Mouse (Mus musculus): ENCODE measurements around the gene Sh2b2. TPM values are rescaled to one million over a fixed set of nuclear protein-coding genes. Genes with fewer than 3 reads are reported as not detected.
A peak's percentile ranks its signal among the peaks of the same experiment; 100 is the strongest.

The Sh2b2 gene
- polyA plus RNA-seq, 1 experiment from 2014 or later: 4.6 TPM

- ATAC-seq (replicated peaks; ENCODE audit: low FRiP score) (no peak), DNase-seq (ENCODE audit: low spot score) (no peak)
- Histone ChIP-seq H3K9me3 (ENCODE audit: control insufficient read depth, low read length) (no peaks in the 10 kb centered on the region), H3K27ac (ENCODE audit: low read depth, low read length) (no peak overlapping the region), H3K27me3 (replicated peaks; ENCODE audit: control insufficient read depth, insufficient read depth, low read length) (no peaks in the 10 kb centered on the region), H3K4me1 (replicated peaks; ENCODE audit: control insufficient read depth, insufficient read depth, low read length) (no peaks in the 10 kb centered on the region), H3K36me3 (ENCODE audit: control insufficient read depth, insufficient read depth, low read length) (peaks cover 29% of the 10 kb centered on the region), H3K4me2 (no peak overlapping the region), H3K4me3 (ENCODE audit: low read depth, low read length) (no peak overlapping the region), H3K9ac (ENCODE audit: low read depth, low read length) (no peak overlapping the region)
- WGBS: 89% methylated on average over 43 of the region's 43 CpGs
These were observed 28.4 kb upstream of the Sh2b2 start for GRCm38 (mm10) chr5:136274739-136275138.

GRCm38 (mm10) chr5:136269937-136270336 lies 23.6 kb upstream of the Sh2b2 start:
- Histone ChIP-seq H3K4me1 (replicated peaks; ENCODE audit: control insufficient read depth, insufficient read depth, low read length) (no peaks in the 10 kb centered on the region), H3K4me3 (ENCODE audit: low read depth, low read length) (no peak overlapping the region), H3K9me3 (ENCODE audit: control insufficient read depth, low read length) (no peaks in the 10 kb centered on the region), H3K9ac (ENCODE audit: low read depth, low read length) (no peak overlapping the region), H3K27me3 (replicated peaks; ENCODE audit: control insufficient read depth, insufficient read depth, low read length) (no peaks in the 10 kb centered on the region), H3K4me2 (no peak overlapping the region), H3K27ac (ENCODE audit: low read depth, low read length) (no peak overlapping the region), H3K36me3 (ENCODE audit: control insufficient read depth, insufficient read depth, low read length) (peaks cover 10% of the 10 kb centered on the region; the same call in 1 of the 2 replicates)
- no peak for DNase-seq (ENCODE audit: low spot score)
- 90% methylated on average over 4 of the region's 4 CpGs for WGBS
- ATAC-seq (replicated peaks; ENCODE audit: low FRiP score): no peak

GRCm38 (mm10) chr5:136266077-136266476 lies 19.7 kb upstream of the Sh2b2 start:
- DNase-seq (ENCODE audit: low spot score): no peak
- H3K27ac ChIP-seq (ENCODE audit: low read depth, low read length): no peak overlapping the region
- H3K4me2 ChIP-seq: no peak overlapping the region
- no peaks in the 10 kb centered on the region for H3K27me3 ChIP-seq (replicated peaks; ENCODE audit: control insufficient read depth, insufficient read depth, low read length)
- no peak overlapping the region for H3K9ac ChIP-seq (ENCODE audit: low read depth, low read length)
- H3K4me1 ChIP-seq (replicated peaks; ENCODE audit: control insufficient read depth, insufficient read depth, low read length): no peaks in the 10 kb centered on the region
- H3K4me3 ChIP-seq (ENCODE audit: low read depth, low read length): no peak overlapping the region
- H3K9me3 ChIP-seq (ENCODE audit: control insufficient read depth, low read length): no peaks in the 10 kb centered on the region
- 68% methylated on average over 7 of the region's 7 CpGs for WGBS
- no peaks in the 10 kb centered on the region for H3K36me3 ChIP-seq (ENCODE audit: control insufficient read depth, insufficient read depth, low read length)
- no peak for ATAC-seq (replicated peaks; ENCODE audit: low FRiP score)

GRCm38 (mm10) chr5:136263342-136263741 lies 17.0 kb upstream of the Sh2b2 start:
- H3K4me2 ChIP-seq: no peak overlapping the region
- DNase-seq (ENCODE audit: low spot score) (no peak), ATAC-seq (replicated peaks; ENCODE audit: low FRiP score) (no peak)
- H3K9me3 ChIP-seq (ENCODE audit: control insufficient read depth, low read length): no peaks in the 10 kb centered on the region
- H3K36me3 ChIP-seq (ENCODE audit: control insufficient read depth, insufficient read depth, low read length): no peaks in the 10 kb centered on the region
- H3K9ac ChIP-seq (ENCODE audit: low read depth, low read length): no peak overlapping the region
- 82% methylated on average over 4 of the region's 4 CpGs for WGBS
- H3K4me1 ChIP-seq (replicated peaks; ENCODE audit: control insufficient read depth, insufficient read depth, low read length): no peaks in the 10 kb centered on the region
- no peak overlapping the region for H3K27ac ChIP-seq (ENCODE audit: low read depth, low read length)
- no peaks in the 10 kb centered on the region for H3K27me3 ChIP-seq (replicated peaks; ENCODE audit: control insufficient read depth, insufficient read depth, low read length)
- H3K4me3 ChIP-seq (ENCODE audit: low read depth, low read length): no peak overlapping the region

GRCm38 (mm10) chr5:136258919-136259318 lies 12.6 kb upstream of the Sh2b2 start:
- H3K4me3 ChIP-seq (ENCODE audit: low read depth, low read length): no peak overlapping the region
- no peak overlapping the region for H3K9ac ChIP-seq (ENCODE audit: low read depth, low read length)
- DNase-seq (ENCODE audit: low spot score) (peak; percentile 69), ATAC-seq (replicated peaks; ENCODE audit: low FRiP score) (no peak)
- WGBS: 36% methylated on average over 6 of the region's 6 CpGs
- H3K9me3 ChIP-seq (ENCODE audit: control insufficient read depth, low read length): no peaks in the 10 kb centered on the region
- H3K36me3 ChIP-seq (ENCODE audit: control insufficient read depth, insufficient read depth, low read length): no peaks in the 10 kb centered on the region
- no peak overlapping the region for H3K27ac ChIP-seq (ENCODE audit: low read depth, low read length)
- H3K27me3 ChIP-seq (replicated peaks; ENCODE audit: control insufficient read depth, insufficient read depth, low read length): no peaks in the 10 kb centered on the region
- no peaks in the 10 kb centered on the region for H3K4me1 ChIP-seq (replicated peaks; ENCODE audit: control insufficient read depth, insufficient read depth, low read length)
- no peak overlapping the region for H3K4me2 ChIP-seq

GRCm38 (mm10) chr5:136252899-136253298 lies 6.5 kb upstream of the Sh2b2 start:
- DNase-seq (ENCODE audit: low spot score) (peak; percentile 79), ATAC-seq (replicated peaks; ENCODE audit: low FRiP score) (peak; percentile 60)
- Histone ChIP-seq H3K27me3 (replicated peaks; ENCODE audit: control insufficient read depth, insufficient read depth, low read length) (no peaks in the 10 kb centered on the region), H3K27ac (ENCODE audit: low read depth, low read length) (no peak overlapping the region), H3K9me3 (ENCODE audit: control insufficient read depth, low read length) (no peaks in the 10 kb centered on the region), H3K9ac (ENCODE audit: low read depth, low read length) (no peak overlapping the region), H3K36me3 (ENCODE audit: control insufficient read depth, insufficient read depth, low read length) (no peaks in the 10 kb centered on the region), H3K4me3 (ENCODE audit: low read depth, low read length) (no peak overlapping the region), H3K4me1 (replicated peaks; ENCODE audit: control insufficient read depth, insufficient read depth, low read length) (no peaks in the 10 kb centered on the region), H3K4me2 (no peak overlapping the region)
- 11% methylated on average over 17 of the region's 17 CpGs for WGBS

GRCm38 (mm10) chr5:136251004-136251403 lies 4.6 kb upstream of the Sh2b2 start:
- no peak for DNase-seq (ENCODE audit: low spot score)
- H3K27ac ChIP-seq (ENCODE audit: low read depth, low read length): no peak overlapping the region
- no peaks in the 10 kb centered on the region for H3K9me3 ChIP-seq (ENCODE audit: control insufficient read depth, low read length)
- ATAC-seq (replicated peaks; ENCODE audit: low FRiP score): no peak
- no peak overlapping the region for H3K4me3 ChIP-seq (ENCODE audit: low read depth, low read length)
- H3K36me3 ChIP-seq (ENCODE audit: control insufficient read depth, insufficient read depth, low read length): no peaks in the 10 kb centered on the region
- H3K4me2 ChIP-seq: no peak overlapping the region
- WGBS: 46% methylated on average over 7 of the region's 7 CpGs
- H3K27me3 ChIP-seq (replicated peaks; ENCODE audit: control insufficient read depth, insufficient read depth, low read length): no peaks in the 10 kb centered on the region
- H3K4me1 ChIP-seq (replicated peaks; ENCODE audit: control insufficient read depth, insufficient read depth, low read length): no peaks in the 10 kb centered on the region
- no peak overlapping the region for H3K9ac ChIP-seq (ENCODE audit: low read depth, low read length)

- Histone ChIP-seq H3K9ac (ENCODE audit: low read depth, low read length) (no peak overlapping the region), H3K27me3 (replicated peaks; ENCODE audit: control insufficient read depth, insufficient read depth, low read length) (peaks cover 7% of the 10 kb centered on the region; the same call in 1 of the 2 replicates), H3K9me3 (ENCODE audit: control insufficient read depth, low read length) (no peaks in the 10 kb centered on the region), H3K4me2 (no peak overlapping the region), H3K4me3 (ENCODE audit: low read depth, low read length) (no peak overlapping the region), H3K27ac (ENCODE audit: low read depth, low read length) (no peak overlapping the region), H3K36me3 (ENCODE audit: control insufficient read depth, insufficient read depth, low read length) (no peaks in the 10 kb centered on the region), H3K4me1 (replicated peaks; ENCODE audit: control insufficient read depth, insufficient read depth, low read length) (no peaks in the 10 kb centered on the region; the same call in 1 of the 2 replicates)
- WGBS: 58% methylated on average over 6 of the region's 6 CpGs
- DNase-seq (ENCODE audit: low spot score) (no peak), ATAC-seq (replicated peaks; ENCODE audit: low FRiP score) (no peak)
These were observed 2.1 kb upstream of the Sh2b2 start for GRCm38 (mm10) chr5:136248441-136248840.

GRCm38 (mm10) chr5:136245541-136246451 lies 560 bp downstream of the Sh2b2 start:
- ATAC-seq (replicated peaks; ENCODE audit: low FRiP score) (0 out of 2 replicates have a peak, but pooled peaks have one; percentile 22), DNase-seq (ENCODE audit: low spot score) (no peak)
- Histone ChIP-seq H3K27me3 (replicated peaks; ENCODE audit: control insufficient read depth, insufficient read depth, low read length) (peaks cover 7% of the 10 kb centered on the region; the same call in 1 of the 2 replicates), H3K4me2 (peak overlapping the region; percentile 95), H3K27ac (ENCODE audit: low read depth, low read length) (no peak overlapping the region), H3K9ac (ENCODE audit: low read depth, low read length) (no peak overlapping the region), H3K36me3 (ENCODE audit: control insufficient read depth, insufficient read depth, low read length) (no peaks in the 10 kb centered on the region), H3K4me1 (replicated peaks; ENCODE audit: control insufficient read depth, insufficient read depth, low read length) (no peaks in the 10 kb centered on the region; the same call in 1 of the 2 replicates), H3K9me3 (ENCODE audit: control insufficient read depth, low read length) (no peaks in the 10 kb centered on the region), H3K4me3 (ENCODE audit: low read depth, low read length) (peak overlapping the region; percentile 66; the same call in 1 of the 2 replicates)
- 19% methylated on average over 15 of the region's 15 CpGs for WGBS

Measured in liver, embryonic 11.5 days (tissue).